Mouse (Mus musculus) midbrain, embryonic 14.5 days (tissue): ENCODE measurements around the gene Zc3h18. TPM values are rescaled to one million over a fixed set of nuclear protein-coding genes. Genes with fewer than 3 reads are reported as not detected.

Source experiments
- ATAC-seq: fragments of 200-750 bp; cut with Nextera tagmentation; 2 replicates; pipeline ENCODE4 v1.8.0; 2017; ENCODE audit warnings: moderate number of reproducible peaks, moderate library complexity; ENCODE audit not compliant: low FRiP score, low TSS enrichment
- DNase-seq: peaks from one replicate; pipeline ENCODE4 v3.0.0-alpha.2; 2015
- H3K27ac ChIP-seq: fragments of 300-500 bp; sonication (generic); replicated peaks from 2 replicates; pipeline ENCODE4 v1.5.1; 2014; ENCODE audit warnings: mild to moderate bottlenecking, low read depth, low read length, moderate library complexity
- H3K27me3 ChIP-seq: fragments of 300-500 bp; sonication (generic); 2 replicates; pipeline ENCODE4 v1.6.1; 2014; ENCODE audit warnings: low read length, control low read depth, mixed read lengths; ENCODE audit not compliant: control insufficient read depth, insufficient read depth
- H3K36me3 ChIP-seq: fragments of 300-500 bp; sonication (generic); 2 replicates; pipeline ENCODE4 v1.6.1; 2014; ENCODE audit warnings: low read length, control low read depth; ENCODE audit not compliant: control insufficient read depth, insufficient read depth
- H3K4me1 ChIP-seq: fragments of 300-500 bp; sonication (generic); 2 replicates; pipeline ENCODE4 v1.6.1; 2014; ENCODE audit warnings: mild to moderate bottlenecking, antibody characterized with exemption, low read length, control low read depth; ENCODE audit not compliant: control insufficient read depth, insufficient read depth
- H3K4me2 ChIP-seq: fragments of 300-500 bp; sonication (generic); 2 replicates; pipeline ENCODE4 v1.6.1; 2014; ENCODE audit warnings: mild to moderate bottlenecking, low read length, moderate library complexity
- H3K4me3 ChIP-seq: fragments of 300-500 bp; sonication (generic); replicated peaks from 2 replicates; pipeline ENCODE4 v1.5.1; 2014; ENCODE audit warnings: low read depth, low read length
- H3K9ac ChIP-seq: fragments of 300-500 bp; sonication (generic); replicated peaks from 2 replicates; pipeline ENCODE4 v1.6.1; 2014; ENCODE audit warnings: mild to moderate bottlenecking, low read length, moderate library complexity
- H3K9me3 ChIP-seq: fragments of 300-500 bp; sonication (generic); 2 replicates; pipeline ENCODE4 v1.6.1; 2016; ENCODE audit warnings: low read length, control low read depth, mixed read lengths; ENCODE audit not compliant: control insufficient read depth
- WGBS: fragments of 180-500 bp; shearing (Covaris S2); extraction: QIAGEN DNeasy Blood & Tissue Kit; methylation state at CpG from one replicate; pipeline ENCODE4 v1.1.7; 2014; 5-methylcytosine and 5-hydroxymethylcytosine counted together
- polyA plus RNA-seq: library from polyadenylated mRNA; unstranded; fragments of >200 nt; fragmentation: Nextera tagmentation; extraction: Ambion mirVana; gene quantifications from 2 replicates; pipeline ENCODE4 v1.2.1, GENCODE M21; 2014

Gene Zc3h18
- polyA plus RNA-seq, 1 experiment from 2014 or later = 27.9 TPM

DNA sequence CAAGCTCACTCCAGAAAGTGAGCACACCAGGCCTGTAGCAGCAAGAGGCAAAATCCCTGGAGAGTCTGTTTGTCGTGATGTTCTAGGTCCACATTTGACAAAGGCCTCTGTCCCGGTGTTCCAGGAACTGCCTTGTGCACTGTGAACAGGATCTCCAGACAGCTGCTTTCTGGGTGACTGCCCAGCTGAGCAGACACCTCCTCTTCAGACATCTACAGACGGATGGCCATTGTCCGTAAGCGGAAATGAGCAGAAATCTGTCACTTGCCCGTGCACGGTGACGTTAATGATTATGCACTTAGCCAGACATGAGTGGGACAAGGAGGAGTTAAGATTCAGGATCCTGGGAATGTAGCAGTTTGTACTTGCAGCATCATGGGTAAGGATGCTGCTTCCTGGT, 22.3 kb upstream of the Zc3h18 start:
- no peak overlapping the region for H3K4me2 ChIP-seq
- no peaks in the 10 kb centered on the region for H3K36me3 ChIP-seq
- DNase-seq (no peak), ATAC-seq (no peak)
- H3K4me3 ChIP-seq = no peak overlapping the region
- no peaks in the 10 kb centered on the region for H3K9me3 ChIP-seq
- no peak overlapping the region for H3K9ac ChIP-seq
- no peaks in the 10 kb centered on the region for H3K27me3 ChIP-seq
- WGBS = 83% methylated on average over 8 of the region's 8 CpGs
- H3K27ac ChIP-seq = no peak overlapping the region
- peaks cover 15% of the 10 kb centered on the region for H3K4me1 ChIP-seq

DNA sequence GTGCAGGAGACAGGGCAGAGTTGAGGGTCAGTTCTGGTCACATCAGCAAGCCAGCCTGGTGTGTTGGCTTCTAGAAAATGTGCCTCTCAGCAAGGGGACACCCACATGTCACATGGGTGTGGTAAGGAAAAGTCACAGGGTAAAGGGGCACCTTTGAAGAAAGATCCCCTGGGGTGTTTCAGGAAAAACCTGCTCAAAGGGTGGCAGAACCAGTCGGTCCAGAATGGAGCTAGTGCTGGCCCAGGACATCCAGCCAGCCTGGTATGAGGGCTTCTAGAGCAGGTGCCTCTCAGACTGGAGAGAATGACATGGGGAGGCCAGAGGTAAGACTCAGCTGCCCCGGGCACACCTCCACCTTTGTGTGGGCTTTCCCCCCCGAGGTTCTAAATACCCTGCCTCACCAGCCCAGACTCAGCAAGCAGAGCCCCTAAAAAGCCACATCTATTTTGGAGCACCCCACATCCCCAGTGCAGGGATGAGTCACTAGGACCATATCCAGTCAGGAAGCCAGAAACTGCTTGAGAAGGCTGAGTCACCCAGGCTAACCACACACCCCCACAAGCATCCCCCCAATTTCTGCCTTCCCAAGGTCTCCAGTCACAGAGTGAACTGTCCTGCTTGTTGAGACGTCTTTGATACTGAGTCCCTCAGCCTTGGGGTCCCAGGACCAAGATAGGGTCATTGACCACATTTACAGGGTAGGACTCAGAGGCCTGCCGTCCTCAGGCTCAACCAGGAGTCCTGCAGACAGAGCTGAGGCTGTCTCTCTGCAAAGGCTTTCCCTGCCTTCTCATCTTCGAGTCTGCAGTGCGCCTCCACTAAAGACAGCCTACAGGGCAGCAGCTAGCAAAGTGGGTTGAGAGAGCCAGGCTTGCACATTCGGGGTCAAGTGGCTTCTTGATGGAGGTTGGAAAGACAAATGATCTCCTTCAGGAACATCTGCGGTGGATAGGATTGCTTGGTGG, 20.5 kb upstream of the Zc3h18 start:
- no peak overlapping the region for H3K4me2 ChIP-seq
- 80% methylated on average over 9 of the region's 9 CpGs for WGBS

DNA sequence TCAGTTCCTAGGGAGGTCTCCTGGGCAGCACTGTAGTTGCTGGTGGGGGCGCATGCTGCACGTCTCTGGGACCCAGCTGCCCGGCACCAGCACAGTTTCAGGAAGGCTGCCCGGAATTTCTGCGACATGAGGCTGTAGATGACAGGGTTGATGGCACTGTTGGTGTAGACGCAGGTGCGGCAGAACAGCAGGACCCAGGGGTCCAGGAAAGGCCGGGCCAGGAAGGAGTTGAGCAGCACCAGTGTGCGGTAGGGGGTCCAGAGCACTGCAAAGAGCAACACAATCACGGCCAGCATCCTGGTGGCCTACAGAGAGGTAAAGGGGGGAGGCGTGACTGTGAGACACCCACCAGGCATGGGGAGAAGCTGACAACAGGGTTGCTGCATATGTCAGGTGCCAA, 19.2 kb upstream of the Zc3h18 start:
- Histone ChIP-seq H3K27me3 (no peaks in the 10 kb centered on the region), H3K27ac (no peak overlapping the region), H3K9ac (no peak overlapping the region), H3K9me3 (no peaks in the 10 kb centered on the region), H3K4me2 (no peak overlapping the region), H3K36me3 (no peaks in the 10 kb centered on the region), H3K4me1 (no peaks in the 10 kb centered on the region), H3K4me3 (no peak overlapping the region)
- no peak for ATAC-seq
- WGBS = 58% methylated on average over 11 of the region's 11 CpGs
- no peak for DNase-seq

More for the DNA sequence above, 20.5 kb upstream of the Zc3h18 start:
- Histone ChIP-seq H3K4me1 (peaks cover 3% of the 10 kb centered on the region), H3K9me3 (no peaks in the 10 kb centered on the region), H3K27ac (no peak overlapping the region), H3K9ac (no peak overlapping the region), H3K4me3 (no peak overlapping the region), H3K27me3 (no peaks in the 10 kb centered on the region), H3K36me3 (no peaks in the 10 kb centered on the region)
- DNase-seq = no peak
- no peak for ATAC-seq

DNA sequence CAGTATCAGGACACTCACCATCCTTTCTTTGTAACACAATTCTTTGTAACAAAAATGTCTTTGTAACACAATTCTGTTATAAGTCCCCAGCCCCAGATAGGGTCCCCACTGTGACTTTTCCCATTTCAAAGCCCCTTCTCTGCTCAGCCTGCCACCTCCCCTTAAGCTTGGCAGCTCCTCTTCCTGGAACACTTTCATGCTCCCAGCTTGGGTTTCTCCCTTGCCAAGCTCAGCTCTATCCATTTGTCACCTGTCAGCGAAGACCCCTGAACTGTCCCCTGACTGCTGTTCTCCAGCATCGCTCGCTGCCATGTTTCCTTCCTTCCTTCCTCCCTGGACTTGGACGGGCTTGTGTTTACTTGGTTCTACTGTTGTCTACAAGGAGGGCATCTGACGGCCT, 18.8 kb upstream of the Zc3h18 start:
- Histone ChIP-seq H3K27ac (no peak overlapping the region), H3K4me2 (no peak overlapping the region), H3K27me3 (no peaks in the 10 kb centered on the region), H3K9me3 (no peaks in the 10 kb centered on the region), H3K9ac (no peak overlapping the region), H3K36me3 (no peaks in the 10 kb centered on the region), H3K4me3 (no peak overlapping the region), H3K4me1 (no peaks in the 10 kb centered on the region)
- ATAC-seq = no peak
- 83% methylated on average over 5 of the region's 5 CpGs for WGBS
- no peak for DNase-seq

DNA sequence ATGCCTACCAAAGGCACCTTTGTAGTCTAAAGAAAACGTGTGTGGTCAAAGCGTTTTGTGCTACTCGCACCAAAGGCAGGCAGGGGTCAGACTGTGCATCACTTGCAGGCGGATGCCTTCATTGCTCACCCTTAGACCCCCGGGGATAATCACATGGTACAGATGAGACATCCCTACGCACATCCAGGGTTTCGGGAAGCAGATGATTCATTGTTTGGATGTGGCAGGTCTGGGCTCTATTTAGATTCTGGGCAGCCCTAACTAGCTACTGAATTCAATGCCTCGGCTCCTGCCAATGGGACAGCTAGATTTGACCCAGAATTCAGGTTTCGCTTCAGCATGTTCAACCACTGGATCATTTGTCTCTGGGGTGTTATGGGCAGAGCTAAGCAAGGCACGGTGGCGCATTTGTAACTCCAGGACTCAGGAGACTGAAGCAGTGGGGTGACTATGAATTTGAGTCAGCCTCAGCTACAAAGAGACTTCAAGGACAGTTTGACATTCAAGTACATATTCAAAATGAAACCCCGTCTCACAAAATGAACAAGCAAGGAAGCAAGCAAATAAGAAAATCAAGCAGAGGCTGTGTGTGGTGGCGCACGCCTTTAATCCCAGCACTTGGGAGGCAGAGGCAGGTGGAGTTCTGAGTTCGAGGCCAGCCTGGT, 17.2 kb upstream of the Zc3h18 start:
- ATAC-seq (no peak), DNase-seq (no peak)
- Histone ChIP-seq H3K9me3 (no peaks in the 10 kb centered on the region), H3K9ac (no peak overlapping the region), H3K4me2 (no peak overlapping the region), H3K27me3 (no peaks in the 10 kb centered on the region), H3K4me3 (no peak overlapping the region), H3K27ac (no peak overlapping the region), H3K4me1 (no peaks in the 10 kb centered on the region), H3K36me3 (no peaks in the 10 kb centered on the region)
- 82% methylated on average over 15 of the region's 15 CpGs for WGBS

DNA sequence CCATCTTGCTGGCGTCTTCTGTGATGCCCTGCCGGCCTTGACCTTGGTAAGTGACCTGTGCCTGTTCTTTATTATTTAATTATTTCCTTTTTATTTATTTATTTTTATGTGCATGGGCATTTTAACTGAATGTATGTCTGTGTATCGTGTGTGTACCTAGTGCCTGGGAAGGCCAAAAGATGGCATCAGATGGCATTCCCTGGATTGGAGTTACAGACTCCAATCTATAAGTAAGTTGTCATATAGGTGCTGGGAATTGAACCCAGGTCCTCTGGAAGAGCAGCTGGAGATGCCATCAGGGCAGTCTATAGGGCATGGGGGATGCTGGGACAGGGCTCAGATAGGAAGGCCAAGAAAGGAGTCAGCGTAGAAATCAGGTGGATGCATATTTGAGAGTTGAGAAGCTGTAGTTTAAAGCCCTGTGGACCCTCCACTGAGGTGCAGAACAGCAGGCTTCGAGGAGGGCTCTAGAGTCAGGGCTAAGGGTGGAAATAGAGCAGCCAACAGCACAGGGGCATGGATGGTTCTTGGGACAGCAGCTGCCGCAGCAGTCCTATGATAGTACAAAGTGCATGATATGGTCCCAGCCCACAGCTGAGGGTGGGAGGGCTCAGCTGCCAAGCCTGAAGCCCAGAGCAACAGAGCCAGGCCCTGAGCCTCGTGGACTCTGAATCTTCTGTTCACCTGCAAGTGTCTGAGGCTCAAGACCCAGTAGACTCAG, 15.6 kb upstream of the Zc3h18 start, which contains the start of gene Trhr2:
TSS of gene Trhr2 (minus strand) at position 51 of the 721 bp plus-strand sequence.
- Histone ChIP-seq H3K36me3 (no peaks in the 10 kb centered on the region), H3K27me3 (no peaks in the 10 kb centered on the region), H3K9me3 (no peaks in the 10 kb centered on the region), H3K9ac (no peak within 1 kb of the TSS), H3K4me3 (no peak within 1 kb of the TSS), H3K4me2 (no peak within 1 kb of the TSS), H3K4me1 (no peaks in the 10 kb centered on the region), H3K27ac (no peak within 1 kb of the TSS)
- DNase-seq (no peak), ATAC-seq (no peak)
- 76% methylated on average over 7 of the region's 7 CpGs for WGBS

DNA sequence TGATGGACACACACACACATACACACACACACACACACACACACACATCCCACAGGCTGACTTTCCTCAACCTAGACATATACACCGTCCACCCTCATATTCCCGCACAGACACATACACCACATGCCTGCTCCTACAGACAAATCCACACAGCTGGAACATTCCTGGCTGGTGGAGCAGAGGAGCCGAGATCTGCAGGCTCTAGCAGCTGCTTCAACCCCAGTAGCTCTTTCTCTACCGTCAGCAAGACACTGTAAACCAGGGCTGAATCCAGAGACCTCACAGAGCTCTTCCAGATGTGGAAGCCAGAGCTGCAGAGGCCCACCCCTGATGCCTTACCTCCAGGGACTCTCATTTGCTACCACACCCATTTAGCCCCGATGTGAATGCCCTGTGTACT, 14.1 kb upstream of the Zc3h18 start:
- H3K4me3 ChIP-seq = no peak overlapping the region
- DNase-seq (no peak), ATAC-seq (no peak)
- no peak overlapping the region for H3K4me2 ChIP-seq
- no peaks in the 10 kb centered on the region for H3K27me3 ChIP-seq
- WGBS = 51% methylated on average over 5 of the region's 5 CpGs
- no peaks in the 10 kb centered on the region for H3K4me1 ChIP-seq
- no peaks in the 10 kb centered on the region for H3K9me3 ChIP-seq
- H3K9ac ChIP-seq = no peak overlapping the region
- no peak overlapping the region for H3K27ac ChIP-seq
- H3K36me3 ChIP-seq = no peaks in the 10 kb centered on the region

DNA sequence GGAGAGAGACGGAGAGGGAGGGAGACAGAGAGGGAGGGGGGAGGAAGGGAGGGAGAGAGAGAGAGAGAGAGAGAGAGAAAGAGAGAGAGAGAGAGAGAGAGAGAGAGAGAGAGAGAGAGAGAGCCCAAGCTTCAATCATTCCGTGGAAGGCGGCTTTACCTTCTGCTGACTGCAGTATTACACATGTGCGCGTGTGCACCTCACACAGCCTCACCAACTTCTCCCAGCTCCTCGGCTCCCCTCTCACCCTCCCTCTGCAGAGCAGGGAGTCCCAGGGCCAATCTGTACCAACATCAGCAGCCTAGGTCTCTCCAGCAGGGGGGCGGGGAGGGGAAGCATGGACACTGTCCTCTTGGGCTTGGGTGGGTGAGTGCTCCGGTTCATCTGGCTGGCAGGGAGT, 13.4 kb upstream of the Zc3h18 start:
- Histone ChIP-seq H3K36me3 (no peaks in the 10 kb centered on the region), H3K4me1 (no peaks in the 10 kb centered on the region), H3K4me2 (no peak overlapping the region), H3K9me3 (no peaks in the 10 kb centered on the region), H3K27me3 (no peaks in the 10 kb centered on the region), H3K4me3 (no peak overlapping the region), H3K27ac (no peak overlapping the region), H3K9ac (no peak overlapping the region)
- DNase-seq = no peak
- no peak for ATAC-seq
- WGBS = 46% methylated on average over 8 of the region's 8 CpGs
